Mouse (Mus musculus): ENCODE measurements at regions not wholly inside any gene's neighbourhood (a gene's known extent, or its start where the extent isn't known, plus 50 kb on each side); places are given as distances from the start of the nearest gene placed in this dataset.

GRCm38 (mm10) chr2:148622216-148622615, 50.2 kb upstream of the Nxt1 start:
- ATAC-seq (ENCODE audit: low read depth) = no peak
- no peak overlapping the region for H3K9ac ChIP-seq

GRCm38 (mm10) chr2:148611911-148612310, 60.5 kb upstream of the Nxt1 start:
- 84% methylated on average over 1 of the region's 1 CpGs for WGBS

More at GRCm38 (mm10) chr2:148622216-148622615, 50.2 kb upstream of the Nxt1 start:
- H3K4me3 ChIP-seq = no peak overlapping the region
- no peaks in the 10 kb centered on the region for H3K4me1 ChIP-seq (replicated peaks)
- H3K36me3 ChIP-seq = no peaks in the 10 kb centered on the region
- H3K9me3 ChIP-seq = no peaks in the 10 kb centered on the region
- H3K27me3 ChIP-seq = no peaks in the 10 kb centered on the region
- H3K4me2 ChIP-seq = no peak overlapping the region
- WGBS = 81% methylated on average over 3 of the region's 3 CpGs
- H3K27ac ChIP-seq (replicated peaks) = no peak overlapping the region

GRCm38 (mm10) chr2:148605425-148605930, 66.9 kb upstream of the Nxt1 start:
- H3K27ac ChIP-seq (replicated peaks) = no peak overlapping the region
- H3K9me3 ChIP-seq = no peaks in the 10 kb centered on the region
- H3K9ac ChIP-seq = no peak overlapping the region
- no peak overlapping the region for H3K4me3 ChIP-seq
- H3K27me3 ChIP-seq = no peaks in the 10 kb centered on the region
- H3K36me3 ChIP-seq = no peaks in the 10 kb centered on the region
- no peak overlapping the region for H3K4me2 ChIP-seq
- WGBS = 49% methylated on average over 2 of the region's 2 CpGs
- no peak for ATAC-seq (ENCODE audit: low read depth)
- H3K4me1 ChIP-seq (replicated peaks) = no peaks in the 10 kb centered on the region

More at GRCm38 (mm10) chr2:148611911-148612310, 60.5 kb upstream of the Nxt1 start:
- no peak overlapping the region for H3K4me2 ChIP-seq
- no peaks in the 10 kb centered on the region for H3K27me3 ChIP-seq
- no peak for ATAC-seq (ENCODE audit: low read depth)
- H3K9ac ChIP-seq = no peak overlapping the region
- no peaks in the 10 kb centered on the region for H3K9me3 ChIP-seq
- no peaks in the 10 kb centered on the region for H3K4me1 ChIP-seq (replicated peaks)
- no peak overlapping the region for H3K4me3 ChIP-seq
- no peaks in the 10 kb centered on the region for H3K36me3 ChIP-seq
- H3K27ac ChIP-seq (replicated peaks) = no peak overlapping the region

- Histone ChIP-seq H3K4me1 (replicated peaks) (no peaks in the 10 kb centered on the region), H3K27ac (replicated peaks) (no peak overlapping the region), H3K27me3 (no peaks in the 10 kb centered on the region), H3K4me2 (no peak overlapping the region), H3K9me3 (no peaks in the 10 kb centered on the region), H3K9ac (no peak overlapping the region), H3K4me3 (no peak overlapping the region), H3K36me3 (no peaks in the 10 kb centered on the region)
- 83% methylated on average over 2 of the region's 2 CpGs for WGBS
- no peak for ATAC-seq (ENCODE audit: low read depth)
Measured at GRCm38 (mm10) chr2:148603951-148604350, 68.5 kb upstream of the Nxt1 start.

- no peaks in the 10 kb centered on the region for H3K36me3 ChIP-seq
- H3K9me3 ChIP-seq = no peaks in the 10 kb centered on the region
- 62% methylated on average over 2 of the region's 2 CpGs for WGBS
- H3K27ac ChIP-seq (replicated peaks) = no peak overlapping the region
- H3K27me3 ChIP-seq = no peaks in the 10 kb centered on the region
- H3K4me1 ChIP-seq (replicated peaks) = no peaks in the 10 kb centered on the region
- no peak overlapping the region for H3K4me3 ChIP-seq
- no peak overlapping the region for H3K4me2 ChIP-seq
- no peak for ATAC-seq (ENCODE audit: low read depth)
- H3K9ac ChIP-seq = no peak overlapping the region
Measured at GRCm38 (mm10) chr2:148603315-148603714, 69.1 kb upstream of the Nxt1 start.

- Histone ChIP-seq H3K27ac (replicated peaks) (no peak overlapping the region), H3K27me3 (no peaks in the 10 kb centered on the region), H3K4me2 (no peak overlapping the region), H3K36me3 (no peaks in the 10 kb centered on the region), H3K4me3 (no peak overlapping the region), H3K9me3 (no peaks in the 10 kb centered on the region), H3K9ac (no peak overlapping the region), H3K4me1 (replicated peaks) (no peaks in the 10 kb centered on the region)
- no peak for ATAC-seq (ENCODE audit: low read depth)
Measured at GRCm38 (mm10) chr2:148599498-148599897, 72.9 kb upstream of the Nxt1 start.

- no peak for ATAC-seq (ENCODE audit: low read depth)
- H3K4me3 ChIP-seq = no peak overlapping the region
Measured at GRCm38 (mm10) chr2:148596966-148597365, 75.4 kb upstream of the Nxt1 start.

GRCm38 (mm10) chr2:148585721-148586335, 86.6 kb upstream of the Nxt1 start:
- Histone ChIP-seq H3K4me1 (replicated peaks) (no peaks in the 10 kb centered on the region), H3K9ac (no peak overlapping the region), H3K27me3 (no peaks in the 10 kb centered on the region), H3K27ac (replicated peaks) (no peak overlapping the region), H3K36me3 (no peaks in the 10 kb centered on the region), H3K4me2 (no peak overlapping the region), H3K9me3 (no peaks in the 10 kb centered on the region), H3K4me3 (no peak overlapping the region)
- WGBS = 80% methylated on average over 1 of the region's 1 CpGs
- no peak for ATAC-seq (ENCODE audit: low read depth)

More at GRCm38 (mm10) chr2:148596966-148597365, 75.4 kb upstream of the Nxt1 start:
- H3K4me2 ChIP-seq = no peak overlapping the region
- no peak overlapping the region for H3K9ac ChIP-seq
- no peaks in the 10 kb centered on the region for H3K4me1 ChIP-seq (replicated peaks)
- no peaks in the 10 kb centered on the region for H3K9me3 ChIP-seq
- H3K36me3 ChIP-seq = no peaks in the 10 kb centered on the region
- no peaks in the 10 kb centered on the region for H3K27me3 ChIP-seq
- 88% methylated on average over 2 of the region's 2 CpGs for WGBS
- H3K27ac ChIP-seq (replicated peaks) = no peak overlapping the region

- H3K36me3 ChIP-seq = no peaks in the 10 kb centered on the region
- no peak overlapping the region for H3K27ac ChIP-seq (replicated peaks)
- H3K27me3 ChIP-seq = no peaks in the 10 kb centered on the region
- no peak overlapping the region for H3K4me3 ChIP-seq
- no peak overlapping the region for H3K9ac ChIP-seq
- ATAC-seq (ENCODE audit: low read depth) = no peak
- no peaks in the 10 kb centered on the region for H3K4me1 ChIP-seq (replicated peaks)
- no peaks in the 10 kb centered on the region for H3K9me3 ChIP-seq
- 94% methylated on average over 1 of the region's 1 CpGs for WGBS
- no peak overlapping the region for H3K4me2 ChIP-seq
Measured at GRCm38 (mm10) chr2:148582208-148582607, 90.2 kb upstream of the Nxt1 start.

GRCm38 (mm10) chr2:148581666-148582065, 90.7 kb upstream of the Nxt1 start:
- ATAC-seq (ENCODE audit: low read depth) = no peak
- no peaks in the 10 kb centered on the region for H3K27me3 ChIP-seq
- no peak overlapping the region for H3K9ac ChIP-seq
- no peaks in the 10 kb centered on the region for H3K36me3 ChIP-seq
- no peak overlapping the region for H3K4me3 ChIP-seq
- H3K9me3 ChIP-seq = no peaks in the 10 kb centered on the region
- 78% methylated on average over 4 of the region's 4 CpGs for WGBS
- H3K27ac ChIP-seq (replicated peaks) = no peak overlapping the region
- no peaks in the 10 kb centered on the region for H3K4me1 ChIP-seq (replicated peaks)
- H3K4me2 ChIP-seq = no peak overlapping the region

GRCm38 (mm10) chr2:148580286-148580966, 92.0 kb upstream of the Nxt1 start:
- Histone ChIP-seq H3K36me3 (no peaks in the 10 kb centered on the region), H3K4me2 (no peak overlapping the region), H3K27ac (replicated peaks) (no peak overlapping the region), H3K27me3 (no peaks in the 10 kb centered on the region), H3K9me3 (no peaks in the 10 kb centered on the region), H3K4me1 (replicated peaks) (no peaks in the 10 kb centered on the region), H3K4me3 (no peak overlapping the region), H3K9ac (no peak overlapping the region)
- ATAC-seq (ENCODE audit: low read depth) = peak; percentile 81
- 35% methylated on average over 7 of the region's 7 CpGs for WGBS

GRCm38 (mm10) chr2:148579564-148579963, 92.8 kb upstream of the Nxt1 start:
- no peaks in the 10 kb centered on the region for H3K27me3 ChIP-seq
- no peaks in the 10 kb centered on the region for H3K9me3 ChIP-seq
- no peak overlapping the region for H3K9ac ChIP-seq
- H3K4me1 ChIP-seq (replicated peaks) = no peaks in the 10 kb centered on the region
- WGBS = 43% methylated on average over 2 of the region's 2 CpGs
- H3K4me3 ChIP-seq = no peak overlapping the region
- H3K27ac ChIP-seq (replicated peaks) = no peak overlapping the region
- ATAC-seq (ENCODE audit: low read depth) = no peak
- no peaks in the 10 kb centered on the region for H3K36me3 ChIP-seq
- H3K4me2 ChIP-seq = no peak overlapping the region

- WGBS = 82% methylated on average over 5 of the region's 5 CpGs
- H3K9ac ChIP-seq = no peak overlapping the region
Measured at GRCm38 (mm10) chr2:148579027-148579426, 93.4 kb upstream of the Nxt1 start.

More at GRCm38 (mm10) chr2:148579027-148579426, 93.4 kb upstream of the Nxt1 start:
- no peaks in the 10 kb centered on the region for H3K9me3 ChIP-seq
- H3K4me2 ChIP-seq = no peak overlapping the region
- no peak overlapping the region for H3K27ac ChIP-seq (replicated peaks)
- H3K4me1 ChIP-seq (replicated peaks) = no peaks in the 10 kb centered on the region
- ATAC-seq (ENCODE audit: low read depth) = no peak
- no peaks in the 10 kb centered on the region for H3K36me3 ChIP-seq
- no peak overlapping the region for H3K4me3 ChIP-seq
- no peaks in the 10 kb centered on the region for H3K27me3 ChIP-seq

Measured in neural tube, embryonic 13.5 days (tissue).